Mouse (Mus musculus): Measurements from ENCODE around the gene Gpc1.

Gene Gpc1

DNA sequence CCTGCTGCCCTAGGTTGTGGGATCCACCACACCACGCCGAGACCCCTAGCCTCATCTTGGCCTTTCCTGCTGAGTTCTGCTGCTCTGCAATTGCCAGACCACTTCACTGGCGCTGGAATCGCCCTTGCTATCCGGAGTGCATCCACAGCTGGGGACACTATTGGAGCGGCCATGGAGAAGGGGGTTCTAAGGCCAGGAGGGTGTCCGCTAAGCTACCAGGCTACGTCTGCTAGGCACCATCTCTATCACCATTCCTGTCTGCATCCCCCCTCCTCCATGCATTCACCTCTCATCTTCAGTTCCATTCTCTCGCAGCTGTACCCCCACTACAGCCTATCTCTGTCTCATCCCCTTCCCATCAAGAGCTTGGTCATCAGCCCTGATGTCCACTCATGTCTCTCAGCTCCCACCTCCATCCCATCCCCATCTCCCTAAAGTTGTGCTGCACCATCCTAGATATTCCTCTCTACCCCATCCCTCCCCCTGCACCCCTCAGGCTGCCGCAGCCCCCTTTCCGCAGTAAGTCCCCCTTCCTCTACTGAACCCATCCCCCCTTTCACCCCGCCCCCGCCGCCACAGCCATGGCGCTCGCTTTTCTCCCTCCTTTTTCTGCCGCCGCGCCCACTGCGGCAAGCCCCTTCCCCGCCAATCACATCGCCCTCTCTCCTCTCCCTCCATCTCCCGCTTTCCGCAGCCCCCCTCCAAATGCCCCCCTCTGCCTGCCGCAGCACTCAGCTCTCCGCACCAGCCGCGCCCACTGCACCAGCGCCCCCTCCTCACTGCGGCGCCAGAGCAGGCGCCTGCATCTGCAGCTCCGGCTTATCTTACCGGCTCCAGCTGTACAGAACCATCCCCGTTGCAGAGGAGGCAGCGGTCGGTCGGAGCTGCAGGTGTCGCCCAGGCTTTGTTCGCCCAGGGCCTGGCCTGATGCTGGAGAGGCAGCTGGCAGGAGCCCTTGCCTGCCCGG lies 16.7 kb downstream of the Gpc1 start:
- Histone ChIP-seq H3K27me3 (ENCODE audit: control insufficient read depth, insufficient read depth, low read length, poor library complexity, severe bottlenecking) (no peaks in the 10 kb centered on the region), H3K36me3 (ENCODE audit: control insufficient read depth, insufficient read depth, low read length, poor library complexity, severe bottlenecking) (no peaks in the 10 kb centered on the region)
- DNase-seq (ENCODE audit: low read depth, low spot score) = no peak

DNA sequence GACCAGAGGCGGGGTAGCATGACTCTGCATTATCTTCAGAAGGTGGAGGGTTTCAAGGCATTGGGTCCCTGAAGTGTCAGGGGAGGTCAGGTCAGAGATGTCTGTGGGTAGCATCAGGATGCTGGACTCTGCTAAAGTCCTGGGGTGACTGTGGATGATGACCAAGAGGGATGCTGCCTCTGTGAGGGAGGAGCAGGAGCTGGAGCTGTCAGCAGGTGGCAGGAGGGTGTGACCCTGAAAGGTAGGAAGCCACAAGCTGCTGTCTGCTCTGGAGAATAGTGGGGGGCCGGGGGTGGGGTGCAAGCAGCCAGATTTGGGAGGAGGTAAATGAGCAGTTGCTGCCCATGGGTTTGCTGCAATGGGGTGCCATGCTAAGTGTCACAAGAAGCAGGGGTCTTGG lies 18.0 kb downstream of the Gpc1 start:
- H3K27me3 ChIP-seq (ENCODE audit: control insufficient read depth, insufficient read depth, low read length, poor library complexity, severe bottlenecking) = no peaks in the 10 kb centered on the region
- H3K36me3 ChIP-seq (ENCODE audit: control insufficient read depth, insufficient read depth, low read length, poor library complexity, severe bottlenecking) = no peaks in the 10 kb centered on the region
- DNase-seq (ENCODE audit: low read depth, low spot score) = no peak

- no peak for DNase-seq (ENCODE audit: low read depth, low spot score)
- Histone ChIP-seq H3K36me3 (ENCODE audit: control insufficient read depth, insufficient read depth, low read length, poor library complexity, severe bottlenecking) (no peaks in the 10 kb centered on the region), H3K27me3 (ENCODE audit: control insufficient read depth, insufficient read depth, low read length, poor library complexity, severe bottlenecking) (no peaks in the 10 kb centered on the region)
Measured at GRCm38 (mm10) chr1:92849938-92850574, 18.6 kb downstream of the Gpc1 start.

- no peaks in the 10 kb centered on the region for H3K36me3 ChIP-seq (ENCODE audit: control insufficient read depth, insufficient read depth, low read length, poor library complexity, severe bottlenecking)
- H3K27me3 ChIP-seq (ENCODE audit: control insufficient read depth, insufficient read depth, low read length, poor library complexity, severe bottlenecking) = no peaks in the 10 kb centered on the region
- no peak for DNase-seq (ENCODE audit: low read depth, low spot score)
Measured at GRCm38 (mm10) chr1:92852450-92852849, 21.0 kb downstream of the Gpc1 start.

- no peak for DNase-seq (ENCODE audit: low read depth, low spot score)
- Histone ChIP-seq H3K27me3 (ENCODE audit: control insufficient read depth, insufficient read depth, low read length, poor library complexity, severe bottlenecking) (no peaks in the 10 kb centered on the region), H3K36me3 (ENCODE audit: control insufficient read depth, insufficient read depth, low read length, poor library complexity, severe bottlenecking) (no peaks in the 10 kb centered on the region)
Measured at GRCm38 (mm10) chr1:92861503-92861902, 30.1 kb downstream of the Gpc1 start.

GRCm38 (mm10) chr1:92863268-92863667 lies 31.8 kb downstream of the Gpc1 start:
- H3K27me3 ChIP-seq (ENCODE audit: control insufficient read depth, insufficient read depth, low read length, poor library complexity, severe bottlenecking) = no peaks in the 10 kb centered on the region
- H3K36me3 ChIP-seq (ENCODE audit: control insufficient read depth, insufficient read depth, low read length, poor library complexity, severe bottlenecking) = no peaks in the 10 kb centered on the region
- no peak for DNase-seq (ENCODE audit: low read depth, low spot score)

DNA sequence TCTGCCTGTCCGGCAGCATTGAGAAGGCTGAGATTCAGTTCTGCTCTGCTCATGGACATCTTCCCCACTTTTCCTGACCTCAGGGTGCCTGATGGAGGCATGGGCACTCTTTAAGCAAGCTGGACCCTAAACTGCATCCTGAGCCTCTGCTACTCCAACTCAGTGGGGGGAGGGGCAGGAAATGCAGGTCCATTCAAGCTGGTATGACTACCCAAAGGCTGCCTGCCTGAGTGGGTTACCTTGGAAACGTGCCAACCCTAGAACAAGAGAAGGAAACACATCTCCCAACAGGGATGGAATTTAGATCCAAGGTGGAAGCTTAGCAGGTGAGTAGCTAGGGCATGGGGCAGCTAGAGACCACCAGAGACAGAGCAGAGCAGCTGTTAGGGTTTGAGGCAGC lies 34.7 kb downstream of the Gpc1 start:
- no peak for DNase-seq (ENCODE audit: low read depth, low spot score)
- H3K27me3 ChIP-seq (ENCODE audit: control insufficient read depth, insufficient read depth, low read length, poor library complexity, severe bottlenecking) = no peaks in the 10 kb centered on the region
- H3K36me3 ChIP-seq (ENCODE audit: control insufficient read depth, insufficient read depth, low read length, poor library complexity, severe bottlenecking) = no peaks in the 10 kb centered on the region

GRCm38 (mm10) chr1:92869985-92870384 lies 38.5 kb downstream of the Gpc1 start:
- H3K27me3 ChIP-seq (ENCODE audit: control insufficient read depth, insufficient read depth, low read length, poor library complexity, severe bottlenecking) = no peaks in the 10 kb centered on the region
- no peak for DNase-seq (ENCODE audit: low read depth, low spot score)
- no peaks in the 10 kb centered on the region for H3K36me3 ChIP-seq (ENCODE audit: control insufficient read depth, insufficient read depth, low read length, poor library complexity, severe bottlenecking)

- Histone ChIP-seq H3K36me3 (ENCODE audit: control insufficient read depth, insufficient read depth, low read length, poor library complexity, severe bottlenecking) (no peaks in the 10 kb centered on the region), H3K27me3 (ENCODE audit: control insufficient read depth, insufficient read depth, low read length, poor library complexity, severe bottlenecking) (no peaks in the 10 kb centered on the region)
- DNase-seq (ENCODE audit: low read depth, low spot score) = no peak
Measured at GRCm38 (mm10) chr1:92872666-92873065, 41.2 kb downstream of the Gpc1 start.

- Histone ChIP-seq H3K36me3 (ENCODE audit: control insufficient read depth, insufficient read depth, low read length, poor library complexity, severe bottlenecking) (no peaks in the 10 kb centered on the region), H3K27me3 (ENCODE audit: control insufficient read depth, insufficient read depth, low read length, poor library complexity, severe bottlenecking) (no peaks in the 10 kb centered on the region)
- no peak for DNase-seq (ENCODE audit: low read depth, low spot score)
Measured at GRCm38 (mm10) chr1:92874011-92874410, 42.6 kb downstream of the Gpc1 start.

DNA sequence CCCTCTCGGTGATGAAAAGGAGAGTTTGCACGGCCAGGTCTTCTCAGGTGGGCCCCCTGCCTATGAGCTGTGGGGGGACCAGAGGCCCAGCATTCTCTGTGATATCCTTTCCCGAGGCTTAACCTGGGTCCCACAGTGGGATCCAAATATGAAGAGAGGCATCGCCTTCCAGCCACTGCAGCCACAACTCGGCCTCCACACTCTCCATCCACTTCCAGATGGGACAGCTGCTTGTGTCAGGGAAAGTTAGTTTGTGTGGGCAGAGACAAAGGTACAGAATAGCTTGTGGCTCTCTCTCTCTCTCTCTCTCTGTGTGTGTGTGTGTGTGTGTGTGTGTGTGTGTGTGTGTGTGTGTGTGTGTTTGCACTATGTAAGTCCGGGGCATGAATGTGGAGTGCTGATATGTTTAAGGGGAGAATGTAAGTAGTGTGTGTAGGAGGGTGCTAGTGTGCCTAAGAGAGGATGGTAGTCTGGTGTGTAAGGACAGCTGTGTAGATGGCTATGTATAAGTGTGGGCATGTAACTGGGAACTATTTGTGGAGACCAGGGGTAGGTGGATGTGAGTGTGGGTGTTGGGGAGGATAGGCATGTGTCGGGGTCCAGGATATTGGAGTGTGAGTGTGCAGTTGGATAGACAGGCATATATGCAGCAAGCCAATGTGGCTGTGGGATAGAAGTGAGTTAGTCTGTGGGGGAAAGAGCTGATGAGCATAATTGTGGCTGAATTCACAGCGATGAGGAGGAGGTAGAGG lies 44.1 kb downstream of the Gpc1 start:
- no peaks in the 10 kb centered on the region for H3K36me3 ChIP-seq (ENCODE audit: control insufficient read depth, insufficient read depth, low read length, poor library complexity, severe bottlenecking)
- no peaks in the 10 kb centered on the region for H3K27me3 ChIP-seq (ENCODE audit: control insufficient read depth, insufficient read depth, low read length, poor library complexity, severe bottlenecking)
- no peak for DNase-seq (ENCODE audit: low read depth, low spot score)

DNA sequence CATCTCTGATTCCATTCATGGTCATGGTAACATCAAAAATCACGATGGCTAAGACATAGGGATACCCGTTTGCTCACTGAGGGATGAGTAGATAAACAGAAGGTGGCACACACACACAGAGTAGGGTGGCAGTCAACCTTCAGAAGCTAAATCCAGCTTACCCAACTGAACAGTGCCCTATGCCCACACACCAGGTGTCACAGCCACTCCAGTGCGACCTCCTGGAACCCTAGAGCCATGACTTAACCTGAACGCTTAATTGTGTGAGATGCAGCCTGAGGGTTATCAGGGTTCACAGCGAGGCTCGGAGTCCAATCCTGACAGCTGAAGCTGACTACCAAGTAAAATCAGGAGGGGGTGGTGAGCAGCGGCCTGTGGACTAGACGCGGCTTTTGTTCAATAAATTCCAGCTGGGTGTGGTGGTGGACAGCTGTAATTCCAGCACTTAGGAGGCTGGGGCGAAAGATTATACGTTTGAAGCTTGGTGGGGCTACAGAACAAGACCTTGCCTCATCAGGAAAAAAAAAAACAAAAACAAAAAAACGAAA lies 46.1 kb downstream of the Gpc1 start:
- Histone ChIP-seq H3K36me3 (ENCODE audit: control insufficient read depth, insufficient read depth, low read length, poor library complexity, severe bottlenecking) (no peaks in the 10 kb centered on the region), H3K27me3 (ENCODE audit: control insufficient read depth, insufficient read depth, low read length, poor library complexity, severe bottlenecking) (no peaks in the 10 kb centered on the region)
- no peak for DNase-seq (ENCODE audit: low read depth, low spot score)

- no peak for DNase-seq (ENCODE audit: low read depth, low spot score)
- H3K27me3 ChIP-seq (ENCODE audit: control insufficient read depth, insufficient read depth, low read length, poor library complexity, severe bottlenecking) = no peaks in the 10 kb centered on the region
- no peaks in the 10 kb centered on the region for H3K36me3 ChIP-seq (ENCODE audit: control insufficient read depth, insufficient read depth, low read length, poor library complexity, severe bottlenecking)
Measured at GRCm38 (mm10) chr1:92878066-92878741, 46.8 kb downstream of the Gpc1 start.

- Histone ChIP-seq H3K36me3 (ENCODE audit: control insufficient read depth, insufficient read depth, low read length, poor library complexity, severe bottlenecking) (no peaks in the 10 kb centered on the region), H3K27me3 (ENCODE audit: control insufficient read depth, insufficient read depth, low read length, poor library complexity, severe bottlenecking) (no peaks in the 10 kb centered on the region)
- DNase-seq (ENCODE audit: low read depth, low spot score) = no peak
Measured at GRCm38 (mm10) chr1:92879266-92879665, 47.8 kb downstream of the Gpc1 start.

Measured in splenic B cell, adult 2 months (primary cell).